Mouse (Mus musculus) liver, embryonic 14.5 days (tissue): ENCODE data around the gene Aloxe3.
A peak's percentile ranks its signal among the peaks of the same experiment; 100 is the strongest.

ENCODE experiments used
- CTCF ChIP-seq: IDR thresholded peaks from 2 replicates; pipeline ENCODE4 v1.5.1; 2016; ENCODE audit warnings: antibody characterized with exemption, low read depth, control low read depth
- EP300 ChIP-seq: IDR thresholded peaks from 2 replicates; pipeline ENCODE4 v1.6.1; 2016; ENCODE audit warnings: antibody characterized with exemption, low read depth

DNA sequence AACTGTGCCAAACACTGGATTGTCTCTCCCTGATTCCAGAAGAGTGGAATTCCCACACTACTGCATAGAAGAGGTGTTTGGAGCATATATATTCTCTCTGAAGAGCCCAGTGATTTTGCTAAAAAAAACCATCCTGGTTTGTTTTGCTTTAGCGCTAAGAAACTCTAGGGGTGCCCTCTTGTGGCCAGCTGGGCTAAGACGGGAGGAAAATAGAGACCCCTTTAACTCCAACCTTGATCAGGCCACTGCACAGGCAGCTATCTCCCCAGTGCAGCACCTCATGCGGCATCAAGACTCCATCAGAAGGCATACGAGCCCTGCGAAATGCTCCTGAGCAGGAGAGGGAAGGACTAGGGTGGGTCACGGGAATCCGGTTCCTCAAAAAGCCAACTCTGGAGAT lies 24.7 kb downstream of the Aloxe3 start:
- TF ChIP-seq CTCF, result peak; percentile 55
- no peak for TF ChIP-seq EP300
